Mouse (Mus musculus) liver, embryonic 16.5 days (tissue): ENCODE data around the gene Tulp2. TPM values are rescaled to one million over a fixed set of nuclear protein-coding genes. Genes with fewer than 3 reads are reported as not detected.
A peak's percentile ranks its signal among the peaks of the same experiment; 100 is the strongest.

Experiments used
- ATAC-seq: fragments of 200-750 bp; cut with Nextera tagmentation; 2 replicates; pipeline ENCODE4 v1.8.0; 2017; ENCODE audit warnings: low read depth, mild to moderate bottlenecking, moderate number of reproducible peaks, moderate library complexity
- H3K27ac ChIP-seq: fragments of 300-500 bp; sonication (generic); 2 replicates; pipeline ENCODE4 v1.5.1; 2014; ENCODE audit warnings: mild to moderate bottlenecking, low read length
- H3K27me3 ChIP-seq: fragments of 300-500 bp; sonication (generic); 2 replicates; pipeline ENCODE4 v1.6.1; 2014; ENCODE audit warnings: low read depth, low read length, mixed read lengths; ENCODE audit not compliant: control insufficient read depth, insufficient read depth
- H3K36me3 ChIP-seq: fragments of 300-500 bp; sonication (generic); 2 replicates; pipeline ENCODE4 v1.6.1; 2014; ENCODE audit warnings: mild to moderate bottlenecking; ENCODE audit not compliant: control insufficient read depth, insufficient read depth
- H3K4me1 ChIP-seq: fragments of 300-500 bp; sonication (generic); 2 replicates; pipeline ENCODE4 v1.6.1; 2014; ENCODE audit warnings: low read depth, low read length, mixed read lengths; ENCODE audit not compliant: control insufficient read depth
- H3K4me2 ChIP-seq: fragments of 300-500 bp; sonication (generic); 2 replicates; pipeline ENCODE4 v1.6.1; 2014; ENCODE audit warnings: low read depth, low read length, mixed read lengths
- H3K4me3 ChIP-seq: fragments of 300-500 bp; sonication (generic); 2 replicates; pipeline ENCODE4 v1.5.1; 2014; ENCODE audit warnings: low read depth, mild to moderate bottlenecking, low read length
- H3K9ac ChIP-seq: fragments of 300-500 bp; sonication (generic); 2 replicates; pipeline ENCODE4 v1.6.1; 2014; ENCODE audit warnings: low read depth, low read length
- H3K9me3 ChIP-seq: fragments of 300-500 bp; sonication (generic); replicated peaks from 2 replicates; pipeline ENCODE4 v1.6.1; 2016; ENCODE audit warnings: low read length; ENCODE audit not compliant: control insufficient read depth
- WGBS: fragments of 180-500 bp; shearing (Covaris S2); extraction: QIAGEN DNeasy Blood & Tissue Kit; methylation state at CpG from one replicate; pipeline ENCODE4 v1.1.7; 2014; ENCODE audit not compliant: insufficient replicate concordance; 5-methylcytosine and 5-hydroxymethylcytosine counted together
- polyA plus RNA-seq: library from polyadenylated mRNA; unstranded; fragments of >200 nt; fragmentation: Nextera tagmentation; extraction: Ambion mirVana; gene quantifications from 2 replicates; pipeline ENCODE4 v1.2.1, GENCODE M21; 2015

The Tulp2 gene
- polyA plus RNA-seq, 1 experiment from 2014 or later = 0.41 TPM

DNA sequence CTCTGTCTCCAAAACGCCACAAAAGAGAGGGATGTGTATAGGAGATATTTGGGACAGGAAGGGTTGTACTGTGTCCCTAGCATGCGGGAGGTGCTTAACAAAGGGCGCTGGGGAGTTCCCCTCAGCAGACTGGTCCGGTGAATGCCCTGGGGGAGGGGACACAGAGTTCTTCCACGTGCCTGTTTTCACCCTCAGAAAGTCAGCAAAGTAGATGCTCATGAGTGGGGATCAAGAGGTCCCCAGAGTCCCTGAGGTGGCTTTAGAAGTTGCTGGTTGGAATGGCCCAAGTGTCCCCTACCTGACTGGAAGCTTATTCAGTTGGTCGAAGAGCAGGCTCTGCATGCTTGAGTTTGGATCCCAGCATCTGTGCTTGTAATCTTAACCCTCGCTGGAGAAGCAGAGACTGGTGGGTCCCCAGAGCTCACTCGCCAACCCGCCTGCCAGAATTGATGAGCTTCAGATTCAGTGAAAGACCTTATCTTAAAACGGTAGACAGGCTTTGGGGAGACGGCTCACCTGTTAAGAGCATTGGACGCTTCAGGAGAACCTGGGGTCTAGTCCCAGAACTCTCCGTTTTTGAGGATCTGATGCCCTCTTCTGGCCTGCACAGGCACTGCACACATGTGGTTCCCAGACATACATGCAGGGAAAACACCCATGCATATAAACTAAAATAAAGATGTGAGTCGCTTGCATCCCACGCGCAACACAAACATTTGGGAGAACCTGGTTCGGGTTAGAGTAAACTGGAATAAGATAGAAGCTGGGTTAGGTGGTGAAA, 79.4 kb downstream of the Tulp2 start:
- peak overlapping the region; percentile 50 for H3K9ac ChIP-seq
- peak overlapping the region; percentile 56 for H3K4me2 ChIP-seq
- peak overlapping the region; percentile 26 for H3K27ac ChIP-seq
- peak overlapping the region; percentile 27 for H3K4me3 ChIP-seq
- H3K9me3 ChIP-seq = no peaks in the 10 kb centered on the region
- no peaks in the 10 kb centered on the region for H3K27me3 ChIP-seq
- peak; percentile 64 for ATAC-seq
- H3K36me3 ChIP-seq = no peaks in the 10 kb centered on the region
- peaks cover 24% of the 10 kb centered on the region for H3K4me1 ChIP-seq
- WGBS = 10% methylated on average over 17 of the region's 17 CpGs

DNA sequence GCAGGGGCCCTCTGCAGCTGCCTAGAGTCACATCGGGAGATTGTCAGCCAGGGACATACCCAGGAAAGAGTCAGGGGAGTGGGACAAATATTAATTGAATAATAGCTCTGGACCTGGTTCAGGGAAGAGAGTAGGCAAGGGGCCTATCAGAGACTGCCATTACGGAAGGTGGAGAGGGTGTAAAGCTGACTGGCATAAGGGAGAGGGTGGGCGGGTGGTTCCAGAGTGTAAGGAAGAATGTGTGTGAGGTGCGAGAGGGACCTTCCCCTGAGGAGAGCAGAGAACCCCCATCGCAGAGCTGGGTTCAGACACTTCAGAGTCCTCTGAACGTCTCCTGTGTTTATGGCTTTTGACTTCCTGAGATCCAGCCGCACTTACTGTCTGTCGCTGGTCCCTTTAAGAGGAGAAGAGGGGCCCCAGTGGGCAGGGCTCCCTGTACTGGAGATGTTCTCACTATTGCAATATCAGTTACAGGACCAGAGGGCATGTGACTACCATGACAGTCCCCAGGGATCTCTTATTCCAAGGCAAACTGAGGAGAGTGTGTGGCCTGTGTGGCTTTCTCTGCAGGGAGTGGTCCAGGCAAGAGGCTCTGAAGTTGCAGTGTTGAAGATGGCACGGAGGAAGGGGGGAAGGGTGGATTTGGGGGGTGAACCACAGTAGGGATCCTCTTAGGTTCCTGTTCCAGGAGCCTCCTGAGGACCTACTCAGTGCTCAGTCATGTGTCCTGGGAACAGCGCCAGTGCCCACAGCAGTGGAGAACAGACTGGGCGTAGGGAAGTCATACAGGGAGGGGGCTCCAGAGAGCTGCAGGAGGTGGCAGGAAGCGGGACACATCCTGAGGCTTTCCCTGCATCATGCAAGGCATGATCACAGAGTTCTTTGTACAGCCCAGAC, 80.2 kb downstream of the Tulp2 start:
- Histone ChIP-seq H3K4me1 (peaks cover 24% of the 10 kb centered on the region), H3K9me3 (no peaks in the 10 kb centered on the region), H3K36me3 (no peaks in the 10 kb centered on the region), H3K27me3 (no peaks in the 10 kb centered on the region), H3K4me2 (peak overlapping the region; percentile 56), H3K27ac (peak overlapping the region; percentile 26), H3K4me3 (peak overlapping the region; percentile 27), H3K9ac (peak overlapping the region; percentile 50)
- ATAC-seq = peak; percentile 64
- WGBS = 23% methylated on average over 12 of the region's 12 CpGs

DNA sequence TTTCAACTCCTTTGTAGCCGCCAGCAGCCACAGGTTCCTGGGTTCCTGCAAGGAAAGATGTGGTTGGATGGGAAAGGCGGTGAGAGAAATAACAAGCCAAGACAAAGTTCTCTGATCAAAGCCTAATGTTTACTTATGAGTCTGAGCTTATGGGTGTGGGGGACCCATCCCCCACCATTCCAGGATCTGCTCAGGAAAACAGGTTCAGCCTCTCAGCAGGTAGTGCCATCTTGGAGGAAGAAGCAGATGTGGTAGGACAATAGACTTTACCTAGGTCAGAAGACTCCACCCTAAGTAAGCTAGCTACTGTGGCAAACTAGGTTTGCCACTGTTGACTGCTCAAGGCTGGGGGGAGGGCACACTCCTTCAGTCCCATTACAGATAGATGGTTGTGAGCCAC, 83.1 kb downstream of the Tulp2 start:
- H3K27ac ChIP-seq = no peak overlapping the region
- ATAC-seq = no peak
- H3K4me1 ChIP-seq = peaks cover 50% of the 10 kb centered on the region
- no peak overlapping the region for H3K4me3 ChIP-seq
- 70% methylated on average over 2 of the region's 2 CpGs for WGBS
- H3K27me3 ChIP-seq = no peaks in the 10 kb centered on the region
- H3K9ac ChIP-seq = no peak overlapping the region
- no peaks in the 10 kb centered on the region for H3K36me3 ChIP-seq
- no peaks in the 10 kb centered on the region for H3K9me3 ChIP-seq
- H3K4me2 ChIP-seq = no peak overlapping the region

DNA sequence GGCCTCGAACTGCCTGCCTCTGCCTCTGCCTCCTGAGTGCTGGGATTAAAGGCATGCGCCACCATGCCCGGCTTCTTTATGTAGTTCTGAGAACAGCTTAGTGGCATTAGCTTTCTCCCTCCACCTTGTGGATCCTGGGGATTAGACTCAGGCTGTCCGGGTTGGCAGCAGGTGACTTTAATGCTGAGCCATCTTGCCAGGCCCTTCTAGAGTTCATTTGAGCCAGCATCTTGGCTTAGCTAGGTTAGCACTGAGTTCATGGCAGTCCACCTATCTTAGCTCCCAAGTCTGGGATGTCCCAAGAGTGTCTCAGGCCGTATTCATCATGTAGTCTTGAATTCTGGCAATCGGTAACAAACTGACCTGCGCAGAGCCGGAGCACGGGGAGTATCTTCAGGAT, 83.8 kb downstream of the Tulp2 start:
- Histone ChIP-seq H3K9me3 (no peaks in the 10 kb centered on the region), H3K4me3 (no peak overlapping the region), H3K27me3 (no peaks in the 10 kb centered on the region), H3K9ac (no peak overlapping the region), H3K4me2 (no peak overlapping the region), H3K36me3 (no peaks in the 10 kb centered on the region), H3K27ac (no peak overlapping the region), H3K4me1 (peaks cover 55% of the 10 kb centered on the region)
- 84% methylated on average over 9 of the region's 9 CpGs for WGBS
- ATAC-seq = no peak

DNA sequence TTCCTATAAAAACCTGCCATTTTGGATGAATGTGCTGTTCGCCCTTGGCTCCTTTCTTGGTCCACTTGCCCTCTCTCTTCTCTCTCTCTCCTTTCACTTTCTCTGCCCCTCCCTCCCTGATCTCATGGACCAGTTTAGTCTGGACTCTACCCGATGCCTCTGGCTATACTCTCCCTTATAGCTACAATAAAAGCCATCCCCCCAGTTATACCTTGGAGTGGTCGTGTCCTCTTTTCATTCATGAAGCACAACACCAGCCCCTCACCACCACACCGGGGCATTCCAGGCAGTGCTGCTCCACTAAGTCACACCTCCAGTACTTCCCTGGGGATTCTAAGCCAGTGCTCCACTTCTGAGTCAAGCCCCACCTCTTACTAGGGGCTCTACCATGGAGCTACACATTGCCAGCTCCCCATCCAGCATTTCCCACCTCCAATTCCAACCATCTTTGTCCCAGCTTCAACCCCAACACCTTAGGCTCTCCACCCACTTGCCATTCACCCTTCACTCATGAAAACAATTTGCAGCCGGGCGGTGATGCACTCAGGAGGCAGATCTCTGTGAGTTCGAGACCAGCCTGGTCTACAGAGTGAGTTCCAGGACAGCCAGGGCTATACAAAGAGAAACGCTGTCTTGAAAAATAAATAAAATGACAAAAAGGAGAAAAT, 85.6 kb downstream of the Tulp2 start:
- H3K4me3 ChIP-seq = no peak overlapping the region
- H3K9me3 ChIP-seq = no peaks in the 10 kb centered on the region
- peak overlapping the region; percentile 91 for H3K27ac ChIP-seq
- H3K4me2 ChIP-seq = peak overlapping the region; percentile 94
- no peaks in the 10 kb centered on the region for H3K27me3 ChIP-seq
- peak overlapping the region; percentile 69; the same call in 1 of the 2 replicates for H3K9ac ChIP-seq
- peaks cover 55% of the 10 kb centered on the region for H3K4me1 ChIP-seq
- no peak for ATAC-seq
- WGBS = 67% methylated on average over 8 of the region's 8 CpGs
- H3K36me3 ChIP-seq = no peaks in the 10 kb centered on the region

DNA sequence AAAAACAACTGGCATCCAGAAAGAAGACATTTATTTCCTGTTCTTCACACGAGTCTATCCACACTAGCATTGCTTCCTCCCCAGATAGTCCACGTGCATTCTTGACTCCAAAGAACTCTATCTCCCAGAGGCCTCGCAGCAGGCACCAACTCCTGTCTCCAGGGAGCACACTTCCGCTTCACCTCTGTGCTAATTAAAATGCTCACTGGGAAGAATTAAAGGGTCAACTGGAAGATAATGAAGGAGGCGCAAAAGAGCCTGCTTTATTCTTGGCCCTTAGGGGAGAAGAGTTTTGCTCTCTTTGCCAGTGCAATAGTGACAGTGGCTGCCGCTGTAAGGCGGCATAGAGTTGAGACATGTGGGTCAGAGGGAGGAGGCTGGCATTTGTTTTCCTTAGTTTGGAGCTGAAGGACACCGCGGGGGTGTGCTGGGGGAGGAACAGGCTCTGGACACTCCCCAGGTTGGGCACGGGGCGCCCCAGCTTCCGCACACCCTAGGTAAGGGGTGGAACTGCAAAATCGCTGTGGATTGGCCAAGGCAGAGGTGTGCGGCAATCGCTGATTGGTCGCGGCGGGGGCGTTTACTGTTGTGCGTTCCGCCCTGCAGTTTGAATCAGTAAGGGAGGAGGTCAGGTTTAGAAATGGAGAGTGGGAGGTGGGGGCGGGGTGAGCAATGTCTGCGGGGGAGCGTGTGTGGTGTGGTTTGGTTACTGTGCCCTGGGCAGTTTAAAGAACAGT, 86.3 kb downstream of the Tulp2 start:
- Histone ChIP-seq H3K36me3 (no peaks in the 10 kb centered on the region), H3K27ac (peak overlapping the region; percentile 91), H3K4me2 (peak overlapping the region; percentile 94), H3K4me3 (peak overlapping the region; percentile 63), H3K4me1 (peaks cover 59% of the 10 kb centered on the region), H3K27me3 (no peaks in the 10 kb centered on the region), H3K9me3 (no peaks in the 10 kb centered on the region), H3K9ac (peak overlapping the region; percentile 69)
- under 1% methylated on average over 24 of the region's 24 CpGs for WGBS
- peak; percentile 96 for ATAC-seq

DNA sequence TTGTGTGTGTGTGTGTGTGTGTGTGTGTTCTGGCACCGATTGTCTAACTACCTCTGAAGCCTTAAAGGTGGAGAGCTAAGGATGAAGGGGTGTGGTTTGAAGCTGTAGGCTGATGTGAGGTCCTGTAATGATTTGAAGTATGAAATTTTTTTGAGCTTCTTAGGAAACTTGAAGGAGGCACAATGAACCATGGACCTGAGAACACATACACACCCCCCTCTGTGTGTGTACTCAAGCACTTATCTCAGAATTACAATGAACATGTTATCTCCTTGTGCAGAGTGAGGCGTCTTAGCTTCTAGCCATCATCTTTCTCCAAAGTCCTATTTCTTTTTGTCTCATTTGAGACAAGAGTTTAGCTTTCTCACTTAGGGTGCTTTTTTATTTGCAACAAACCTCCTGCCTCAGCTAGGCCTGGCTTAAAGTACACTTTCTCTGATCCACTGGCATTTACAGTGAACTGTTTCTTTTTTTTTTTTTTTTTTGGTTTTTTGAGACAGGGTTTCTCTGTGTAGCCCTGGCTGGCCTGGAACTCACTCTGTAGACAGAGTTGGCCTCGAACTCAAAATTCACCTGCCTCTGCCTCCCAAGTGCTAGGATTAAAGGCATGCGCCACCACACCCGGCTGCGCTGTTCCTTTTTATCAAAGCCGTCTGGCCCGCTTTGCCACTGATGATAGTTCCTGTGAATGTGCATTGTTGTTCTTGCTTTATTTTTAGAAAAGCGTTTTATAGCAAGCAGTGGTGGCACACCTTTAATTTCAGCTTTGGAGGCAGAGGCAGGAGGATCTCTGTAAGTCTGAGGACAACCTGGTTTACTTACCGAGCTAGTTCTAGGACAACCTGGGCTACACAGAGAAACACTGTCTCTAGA, 87.2 kb downstream of the Tulp2 start:
- Histone ChIP-seq H3K9ac (peak overlapping the region; percentile 39; the same call in 1 of the 2 replicates), H3K4me2 (peak overlapping the region; percentile 94), H3K27me3 (no peaks in the 10 kb centered on the region), H3K4me3 (peak overlapping the region; percentile 63), H3K9me3 (no peaks in the 10 kb centered on the region), H3K4me1 (peaks cover 62% of the 10 kb centered on the region), H3K36me3 (no peaks in the 10 kb centered on the region), H3K27ac (peak overlapping the region; percentile 86)
- WGBS = 29% methylated on average over 10 of the region's 10 CpGs
- peak; percentile 33; the same call in 1 of the 2 replicates for ATAC-seq
